Comparison of ENCODE assay signal across 12 mouse cellular contexts in the genomic region with DNA sequence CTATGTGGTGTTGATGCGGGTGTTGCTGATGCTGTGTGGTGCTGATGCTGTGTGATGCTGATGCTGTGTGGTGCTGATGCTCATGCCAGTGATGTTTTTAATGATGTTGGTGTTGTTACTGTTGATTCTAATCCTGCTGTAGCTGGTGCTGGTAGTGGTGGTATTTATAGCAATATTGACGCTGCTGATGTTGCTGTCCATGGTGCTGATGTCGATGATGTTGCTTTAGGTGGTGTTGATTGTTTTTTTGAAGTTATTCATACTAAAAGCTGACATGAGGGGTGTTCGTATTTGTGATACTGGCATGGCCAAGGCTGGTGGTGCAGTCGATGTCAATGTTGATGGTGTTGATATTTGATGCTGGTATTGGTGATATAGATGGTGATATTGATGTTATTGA.
DNase-seq lines count a peak whose midpoint lies in the region; ATAC-seq and TF ChIP-seq lines count a peak whose summit lies in the region.
"Had no signal": no experiment of that assay in that cellular context is flagged by ENCODE, and none has a peak within 500 bp of the region (broad histone marks: within the 10 kb centered on the region; RNA-seq: fewer than 3 reads in every experiment).

No protein-coding gene starts in this region.

- no peak for TF ChIP-seq POLR2A in cerebellum, adult 2 months (IDR thresholded peaks at IDR 0.05; ENCODE audit: borderline replicate concordance, insufficient read depth, low read length)

- no peak overlapping the region for H3K27ac ChIP-seq in lung, postnatal 0 days (ENCODE audit: low read length)
- no peak overlapping the region for H3K27ac ChIP-seq in cerebellum, adult 2 months (ENCODE audit: insufficient read depth, low read length)
- H3K27ac ChIP-seq: forebrain, embryonic 10.5 days; liver, embryonic 15.5 days had no signal

- no peak for ATAC-seq in lung, postnatal 0 days

- intact Hi-C loops in heart, postnatal 10 days (cut with DNase I) = no loop called here
- intact Hi-C loops in heart, postnatal 25 days (cut with DNase I) = no loop called here

- no peak for TF ChIP-seq CTCF in lung, postnatal 0 days (IDR thresholded peaks at IDR 0.05)
- TF ChIP-seq CTCF in cerebellum, adult 2 months (IDR thresholded peaks at IDR 0.05; ENCODE audit: borderline replicate concordance, insufficient read depth, low read depth, low read length) = no peak

- H3K4me1 ChIP-seq in lung, postnatal 0 days (ENCODE audit: insufficient read depth, low read depth, low read length) = no peaks in the 10 kb centered on the region
- H3K4me1 ChIP-seq in cerebellum, adult 2 months (ENCODE audit: control insufficient read depth, insufficient read depth, low read length) = no peaks in the 10 kb centered on the region
- H3K4me1 ChIP-seq: forebrain, embryonic 10.5 days; heart, embryonic 12.5 days; liver, embryonic 15.5 days had no signal

- H3K4me2 ChIP-seq in lung, postnatal 0 days (replicated peaks; ENCODE audit: low read depth, low read length) = no peak overlapping the region
- H3K4me2 ChIP-seq: heart, embryonic 12.5 days; liver, embryonic 15.5 days had no signal

- no peaks in the 10 kb centered on the region for H3K27me3 ChIP-seq in lung, postnatal 0 days (replicated peaks; ENCODE audit: insufficient read depth, low read length)
- H3K27me3 ChIP-seq in cerebellum, adult 2 months (ENCODE audit: control insufficient read depth, insufficient read depth, low read length) = no peaks in the 10 kb centered on the region
- H3K27me3 ChIP-seq: heart, embryonic 12.5 days; liver, embryonic 15.5 days had no signal

- no peaks in the 10 kb centered on the region for H3K36me3 ChIP-seq in lung, postnatal 0 days (ENCODE audit: insufficient read depth, low read length)
- H3K36me3 ChIP-seq: forebrain, embryonic 10.5 days; heart, embryonic 12.5 days; liver, embryonic 15.5 days had no signal

- no peaks in the 10 kb centered on the region for H3K9me3 ChIP-seq in lung, postnatal 0 days (ENCODE audit: low read length)
- H3K9me3 ChIP-seq: forebrain, embryonic 10.5 days; heart, embryonic 12.5 days; liver, embryonic 15.5 days had no signal

- no peak overlapping the region for H3K4me3 ChIP-seq in lung, postnatal 0 days (ENCODE audit: low read depth, low read length)
- no peak overlapping the region for H3K4me3 ChIP-seq in cerebellum, adult 2 months (replicated peaks; ENCODE audit: insufficient read depth, low read depth, low read length)
- H3K4me3 ChIP-seq: forebrain, embryonic 10.5 days; heart, embryonic 12.5 days; liver, embryonic 15.5 days had no signal

- no peak overlapping the region for H3K9ac ChIP-seq in lung, postnatal 0 days (replicated peaks; ENCODE audit: low read depth)
- H3K9ac ChIP-seq: heart, embryonic 12.5 days; liver, embryonic 15.5 days had no signal

- no peak for TF ChIP-seq EP300 in lung, postnatal 0 days (IDR thresholded peaks at IDR 0.05)

- DNase-seq in heart, postnatal 10 days = peak; percentile 34 to 71
- DNase-seq in heart, postnatal 25 days (ENCODE audit: low spot score) = no peak
- peak; percentile 15 for DNase-seq in lung, postnatal 36 days
- DNase-seq in lung, postnatal 0 days (ENCODE audit: low spot score) = no peak
- peak; percentile 41 for DNase-seq in ZHBTc4 (ENCODE audit: low read depth, low spot score)
- DNase-seq in induced T-regulatory cell, adult 2 months (ENCODE audit: low read depth) = peak; percentile 4
- DNase-seq in spleen, adult 18-20 months = no peak
- no peak for DNase-seq in cerebellum, adult 2 months
- DNase-seq: thymus, postnatal 25 days had no signal

- 48% methylated on average over 5 of the region's 5 CpGs for whole genome bisulfite sequencing in lung, postnatal 0 days
- 80% methylated on average over 5 of the region's 5 CpGs for WGBS in cerebellum, adult 2 months

Comparison
In these comparisons a context has a peak if more than half of its experiments do, and no peak if none do; other contexts are left out.
1. DNase-seq: peak in heart, postnatal 10 days (2 of 2), lung, postnatal 36 days (single experiment), ZHBTc4 (single experiment) and induced T-regulatory cell, adult 2 months (single experiment); none in heart, postnatal 25 days (single experiment), lung, postnatal 0 days (single experiment), spleen, adult 18-20 months (0 of 2) and cerebellum, adult 2 months (0 of 2).